ENCODE assay signal across 8 mouse cellular contexts in genomic region chr7:111834356-111834755, GRCm38 (mm10). TPM values are rescaled to one million over a fixed set of nuclear protein-coding genes. Genes with fewer than 3 reads are reported as not detected.
DNase-seq lines count a peak whose midpoint lies in the region; ATAC-seq and TF ChIP-seq lines count a peak whose summit lies in the region.
"Not testable (repeated sequence)": the region's sequence is repeated elsewhere in the genome, so short reads cannot be mapped to it uniquely, and the experiment has no call there.
"Had no signal": no experiment of that assay in that cellular context is flagged by ENCODE, and none has a peak within 500 bp of the region (broad histone marks: within the 10 kb centered on the region; RNA-seq: fewer than 3 reads in every experiment).

No protein-coding gene starts in this region.

- H3K27ac ChIP-seq in heart, embryonic 10.5 days; lung, postnatal 0 days (ENCODE audit: low read length): not testable (repeated sequence)

- H3K4me2 ChIP-seq in lung, postnatal 0 days (replicated peaks; ENCODE audit: low read depth, low read length): not testable (repeated sequence)

- not testable (repeated sequence) for H3K27me3 ChIP-seq in heart, embryonic 10.5 days (ENCODE audit: insufficient read depth, poor library complexity, severe bottlenecking); lung, postnatal 0 days (replicated peaks; ENCODE audit: insufficient read depth, low read length)

- not testable (repeated sequence) for H3K4me3 ChIP-seq in heart, embryonic 10.5 days; lung, postnatal 0 days (ENCODE audit: low read depth, low read length)

- not testable (repeated sequence) for ATAC-seq in lung, postnatal 0 days

- H3K9me3 ChIP-seq in heart, embryonic 10.5 days; lung, postnatal 0 days (ENCODE audit: low read length): not testable (repeated sequence)

- not testable (repeated sequence) for TF ChIP-seq EP300 in lung, postnatal 0 days (IDR thresholded peaks at IDR 0.05)

- TF ChIP-seq POLR2A in brain, embryonic 14.5 days (IDR thresholded peaks at IDR 0.05; ENCODE audit: borderline replicate concordance, extremely low read depth, insufficient read depth, insufficient read length, poor library complexity, severe bottlenecking): not testable (repeated sequence)

- not testable (repeated sequence) for H3K9ac ChIP-seq in lung, postnatal 0 days (replicated peaks; ENCODE audit: low read depth)

- H3K4me1 ChIP-seq in heart, embryonic 10.5 days; lung, postnatal 0 days (ENCODE audit: insufficient read depth, low read depth, low read length): not testable (repeated sequence)

- not testable (repeated sequence) for H3K36me3 ChIP-seq in heart, embryonic 10.5 days; lung, postnatal 0 days (ENCODE audit: insufficient read depth, low read length)

- TF ChIP-seq CTCF in brain, embryonic 14.5 days (IDR thresholded peaks at IDR 0.05; ENCODE audit: borderline replicate concordance, extremely low read depth, insufficient read depth, insufficient read length); lung, postnatal 0 days (IDR thresholded peaks at IDR 0.05): not testable (repeated sequence)

- peak; percentile 80 for DNase-seq in Muller cell, postnatal 12 days (ENCODE audit: inconsistent ontology term)
- peak; percentile 52 for DNase-seq in R1 (ENCODE audit: low read depth, low spot score)
- peak; percentile 6 for DNase-seq in brain, embryonic 14.5 days (ENCODE audit: low read depth)
- peak; percentile 30 for DNase-seq in heart, embryonic 10.5 days (ENCODE audit: low spot score)
- DNase-seq in lung, postnatal 0 days (ENCODE audit: low spot score): peak; percentile 29
- peak; percentile 33 for DNase-seq in lung, postnatal 36 days

RNA-seq across cellular contexts. Expression of gene Galnt18, which starts 54.6 kb away (rescaled TPM):
- 11.2 and 13.4 TPM in 2 replicates for polyA plus RNA-seq in brain, embryonic 14.5 days (2012; rRNA removed)
- 5.4 and 8.2 TPM in 2 replicates for polyA plus RNA-seq in heart, embryonic 10.5 days (2016; fragmentation: Nextera tagmentation; extraction: Ambion mirVana)
- 112 and 125 TPM in 2 replicates for polyA plus RNA-seq in lung, postnatal 0 days (2015; fragmentation: Nextera tagmentation; extraction: Ambion mirVana)
- polyA plus RNA-seq: activated CD4-positive, CD25-positive, alpha-beta regulatory T cell, adult 4 months; G1E had no signal

Comparison
In these comparisons a context has a peak if more than half of its experiments do, and no peak if none do; other contexts are left out.
1. DNase-seq: peak in every context shown above with its lines; median percentile 80 in Muller cell, postnatal 12 days; 52 in R1; 33 in lung, postnatal 36 days; 30 in heart, embryonic 10.5 days; 29 in lung, postnatal 0 days; 6 in brain, embryonic 14.5 days.